Comparison of ENCODE assay signal across 19 mouse cellular contexts in the genomic region with DNA sequence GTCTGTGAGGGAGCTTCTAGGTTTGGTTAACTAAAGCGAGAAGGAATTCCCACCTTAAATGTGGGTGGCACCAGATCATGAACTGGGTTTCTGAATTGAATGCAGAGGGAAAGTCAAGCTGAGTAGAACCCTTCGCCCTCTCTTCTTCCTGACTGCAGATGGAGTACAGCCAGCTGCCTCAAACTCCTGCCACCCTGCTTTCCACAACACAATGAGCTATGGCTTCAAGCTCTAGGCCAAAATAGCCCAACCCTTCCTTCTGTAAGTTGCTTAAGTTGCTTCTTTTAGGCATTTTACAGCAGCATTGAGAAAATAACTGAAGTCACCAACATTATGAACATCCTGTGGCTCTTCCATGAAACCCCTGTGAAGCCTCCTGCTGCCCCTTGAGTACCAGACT.
"Had no signal": no experiment of that assay in that cellular context is flagged by ENCODE, and none has a peak within 500 bp of the region (broad histone marks: within the 10 kb centered on the region; RNA-seq: fewer than 3 reads in every experiment).

No protein-coding gene starts in this region.

- H3K4me2 ChIP-seq: kidney, embryonic 15.5 days; limb, embryonic 13.5 days; liver, embryonic 13.5 days; midbrain, embryonic 12.5 days; midbrain, embryonic 15.5 days; neural tube, embryonic 12.5 days; neural tube, embryonic 15.5 days had no signal

- ATAC-seq: intestine, embryonic 16.5 days; midbrain, embryonic 15.5 days had no signal

- H3K9ac ChIP-seq: kidney, embryonic 15.5 days; limb, embryonic 13.5 days; liver, embryonic 13.5 days; midbrain, embryonic 12.5 days; midbrain, embryonic 15.5 days; neural tube, embryonic 12.5 days; neural tube, embryonic 15.5 days had no signal

- H3K36me3 ChIP-seq: kidney, embryonic 15.5 days; limb, embryonic 13.5 days; liver, embryonic 13.5 days; midbrain, embryonic 12.5 days; midbrain, embryonic 15.5 days; neural tube, embryonic 12.5 days; neural tube, embryonic 15.5 days had no signal

- H3K4me3 ChIP-seq: kidney, embryonic 15.5 days; limb, embryonic 13.5 days; liver, embryonic 13.5 days; midbrain, embryonic 12.5 days; midbrain, embryonic 15.5 days; neural tube, embryonic 12.5 days; neural tube, embryonic 15.5 days had no signal

- H3K27ac ChIP-seq: kidney, embryonic 15.5 days; limb, embryonic 13.5 days; liver, embryonic 13.5 days; macrophage; midbrain, embryonic 12.5 days; midbrain, embryonic 15.5 days; neural tube, embryonic 12.5 days; neural tube, embryonic 15.5 days; stomach, postnatal 0 days had no signal

- DNase-seq: kidney, adult 18-20 months; kidney, postnatal 4 days; left cerebral cortex, postnatal 4 days; liver, embryonic 13.5 days; right cerebral cortex, adult 18-20 months; right cerebral cortex, postnatal 14 days; right cerebral cortex, postnatal 4 days; thymus, adult 2 months; thymus, postnatal 14 days; thymus, postnatal 4 days had no signal

- H3K4me1 ChIP-seq: liver, embryonic 13.5 days had no signal

- H3K9me3 ChIP-seq: kidney, embryonic 15.5 days; limb, embryonic 13.5 days; liver, embryonic 13.5 days; midbrain, embryonic 12.5 days; midbrain, embryonic 15.5 days; neural tube, embryonic 12.5 days; neural tube, embryonic 15.5 days had no signal

- H3K27me3 ChIP-seq: kidney, embryonic 15.5 days; limb, embryonic 13.5 days; liver, embryonic 13.5 days; midbrain, embryonic 15.5 days; neural tube, embryonic 12.5 days; neural tube, embryonic 15.5 days had no signal
